Mouse (Mus musculus): ENCODE measurements at regions not wholly inside any gene's neighbourhood (a gene's known extent, or its start where the extent isn't known, plus 50 kb on each side); places are given as distances from the start of the nearest gene placed in this dataset.

- no peak overlapping the region for H3K4me3 ChIP-seq (ENCODE audit: insufficient read depth, low read length)
- H3K27ac ChIP-seq (ENCODE audit: insufficient read depth, low read depth, low read length) = no peak overlapping the region
- no peaks in the 10 kb centered on the region for H3K4me1 ChIP-seq (ENCODE audit: control insufficient read depth, insufficient read depth, low read length)
- TF ChIP-seq CTCF (IDR thresholded peaks at IDR 0.05; ENCODE audit: low read depth, low read length) = no peak
- no peak for TF ChIP-seq POLR2A (IDR thresholded peaks at IDR 0.05; ENCODE audit: borderline replicate concordance, low read depth, low read length)
Observed at GRCm38 (mm10) chr17:79206563-79206962, 148.3 kb downstream of the Cdc42ep3 start.

- TF ChIP-seq POLR2A (IDR thresholded peaks at IDR 0.05; ENCODE audit: borderline replicate concordance, low read depth, low read length) (no peak), CTCF (IDR thresholded peaks at IDR 0.05; ENCODE audit: low read depth, low read length) (no peak)
- Histone ChIP-seq H3K4me3 (ENCODE audit: insufficient read depth, low read length) (no peak overlapping the region), H3K27ac (ENCODE audit: insufficient read depth, low read depth, low read length) (no peak overlapping the region), H3K4me1 (ENCODE audit: control insufficient read depth, insufficient read depth, low read length) (no peaks in the 10 kb centered on the region)
Observed at GRCm38 (mm10) chr17:79206111-79206510, 148.8 kb downstream of the Cdc42ep3 start.

GRCm38 (mm10) chr17:79199814-79200491 is 148.2 kb downstream of the Qpct start:
- no peaks in the 10 kb centered on the region for H3K4me1 ChIP-seq (ENCODE audit: control insufficient read depth, insufficient read depth, low read length)
- no peak overlapping the region for H3K27ac ChIP-seq (ENCODE audit: insufficient read depth, low read depth, low read length)
- TF ChIP-seq POLR2A (IDR thresholded peaks at IDR 0.05; ENCODE audit: borderline replicate concordance, low read depth, low read length) = no peak
- TF ChIP-seq CTCF (IDR thresholded peaks at IDR 0.05; ENCODE audit: low read depth, low read length) = no peak
- H3K4me3 ChIP-seq (ENCODE audit: insufficient read depth, low read length) = no peak overlapping the region

GRCm38 (mm10) chr17:79191871-79192373 is 140.2 kb downstream of the Qpct start:
- Histone ChIP-seq H3K4me3 (ENCODE audit: insufficient read depth, low read length) (no peak overlapping the region), H3K27ac (ENCODE audit: insufficient read depth, low read depth, low read length) (no peak overlapping the region), H3K4me1 (ENCODE audit: control insufficient read depth, insufficient read depth, low read length) (no peaks in the 10 kb centered on the region)
- TF ChIP-seq CTCF (IDR thresholded peaks at IDR 0.05; ENCODE audit: low read depth, low read length) (no peak), POLR2A (IDR thresholded peaks at IDR 0.05; ENCODE audit: borderline replicate concordance, low read depth, low read length) (no peak)

GRCm38 (mm10) chr17:79188282-79188681 is 136.6 kb downstream of the Qpct start:
- no peaks in the 10 kb centered on the region for H3K4me1 ChIP-seq (ENCODE audit: control insufficient read depth, insufficient read depth, low read length)
- H3K27ac ChIP-seq (ENCODE audit: insufficient read depth, low read depth, low read length) = no peak overlapping the region
- no peak overlapping the region for H3K4me3 ChIP-seq (ENCODE audit: insufficient read depth, low read length)
- TF ChIP-seq POLR2A (IDR thresholded peaks at IDR 0.05; ENCODE audit: borderline replicate concordance, low read depth, low read length) (no peak), CTCF (IDR thresholded peaks at IDR 0.05; ENCODE audit: low read depth, low read length) (no peak)

DNA sequence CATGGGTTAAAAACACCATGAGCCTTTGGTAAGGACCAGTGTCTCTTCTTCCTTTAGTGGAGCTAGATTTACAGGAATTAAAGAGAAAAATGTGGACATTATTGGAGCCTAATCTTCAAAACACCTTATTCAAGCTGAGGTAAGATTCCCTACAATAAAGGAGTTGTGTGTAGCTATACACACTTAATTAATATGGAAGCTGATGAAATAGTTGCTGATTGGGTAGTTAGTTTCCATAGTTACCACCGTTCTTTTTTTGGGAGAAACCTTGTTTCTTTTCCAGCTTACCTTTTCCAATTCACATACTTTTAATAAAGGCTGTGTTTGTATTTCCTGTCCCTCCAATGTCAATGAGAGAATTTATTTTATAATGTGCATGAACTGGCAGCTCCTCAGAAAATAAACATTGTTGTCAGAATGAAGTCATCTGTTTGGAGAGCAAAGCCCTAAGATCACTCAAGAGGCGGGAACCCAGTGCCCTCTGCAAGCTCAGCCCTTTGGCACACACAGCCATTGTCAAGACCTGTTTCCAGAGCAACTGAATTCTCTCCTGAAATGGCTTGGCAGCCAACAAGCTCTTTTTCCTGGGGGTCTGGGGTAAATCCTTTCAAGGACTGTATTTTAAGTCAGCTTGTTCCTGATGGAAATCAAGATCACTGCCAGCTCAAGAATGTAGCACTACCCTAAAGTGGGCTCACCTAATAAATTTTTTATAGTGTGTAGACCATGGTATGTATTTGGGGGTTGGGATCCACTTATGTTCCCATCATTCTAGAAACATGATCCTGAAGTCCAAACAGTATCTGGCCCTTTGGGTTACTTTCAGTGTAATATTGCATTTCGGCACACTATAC is 128.8 kb downstream of the Qpct start:
- peaks cover 7% of the 10 kb centered on the region for H3K4me1 ChIP-seq (ENCODE audit: control insufficient read depth, insufficient read depth, low read length)
- TF ChIP-seq POLR2A (IDR thresholded peaks at IDR 0.05; ENCODE audit: borderline replicate concordance, low read depth, low read length) (no peak), CTCF (IDR thresholded peaks at IDR 0.05; ENCODE audit: low read depth, low read length) (no peak)
- H3K27ac ChIP-seq (ENCODE audit: insufficient read depth, low read depth, low read length) = no peak overlapping the region
- no peak overlapping the region for H3K4me3 ChIP-seq (ENCODE audit: insufficient read depth, low read length)

- Histone ChIP-seq H3K4me3 (ENCODE audit: insufficient read depth, low read length) (no peak overlapping the region), H3K4me1 (ENCODE audit: control insufficient read depth, insufficient read depth, low read length) (peaks cover 11% of the 10 kb centered on the region), H3K27ac (ENCODE audit: insufficient read depth, low read depth, low read length) (no peak overlapping the region)
- TF ChIP-seq POLR2A (IDR thresholded peaks at IDR 0.05; ENCODE audit: borderline replicate concordance, low read depth, low read length) = no peak
- no peak for TF ChIP-seq CTCF (IDR thresholded peaks at IDR 0.05; ENCODE audit: low read depth, low read length)
Observed at GRCm38 (mm10) chr17:79177259-79177658, 125.6 kb downstream of the Qpct start.

- H3K4me3 ChIP-seq (ENCODE audit: insufficient read depth, low read length) = no peak overlapping the region
- H3K4me1 ChIP-seq (ENCODE audit: control insufficient read depth, insufficient read depth, low read length) = peaks cover 11% of the 10 kb centered on the region
- TF ChIP-seq CTCF (IDR thresholded peaks at IDR 0.05; ENCODE audit: low read depth, low read length) (no peak), POLR2A (IDR thresholded peaks at IDR 0.05; ENCODE audit: borderline replicate concordance, low read depth, low read length) (no peak)
- peak overlapping the region; percentile 20 for H3K27ac ChIP-seq (ENCODE audit: insufficient read depth, low read depth, low read length)
Observed at GRCm38 (mm10) chr17:79176356-79176755, 124.7 kb downstream of the Qpct start.

- H3K4me1 ChIP-seq (ENCODE audit: control insufficient read depth, insufficient read depth, low read length) = peaks cover 11% of the 10 kb centered on the region
- TF ChIP-seq CTCF (IDR thresholded peaks at IDR 0.05; ENCODE audit: low read depth, low read length) (no peak), POLR2A (IDR thresholded peaks at IDR 0.05; ENCODE audit: borderline replicate concordance, low read depth, low read length) (no peak)
- peak overlapping the region; percentile 64 for H3K27ac ChIP-seq (ENCODE audit: insufficient read depth, low read depth, low read length)
- H3K4me3 ChIP-seq (ENCODE audit: insufficient read depth, low read length) = no peak overlapping the region
Observed at GRCm38 (mm10) chr17:79175381-79175780, 123.7 kb downstream of the Qpct start.

GRCm38 (mm10) chr17:79172328-79172727 is 120.6 kb downstream of the Qpct start:
- no peak overlapping the region for H3K27ac ChIP-seq (ENCODE audit: insufficient read depth, low read depth, low read length)
- no peak overlapping the region for H3K4me3 ChIP-seq (ENCODE audit: insufficient read depth, low read length)
- H3K4me1 ChIP-seq (ENCODE audit: control insufficient read depth, insufficient read depth, low read length) = peaks cover 11% of the 10 kb centered on the region
- TF ChIP-seq POLR2A (IDR thresholded peaks at IDR 0.05; ENCODE audit: borderline replicate concordance, low read depth, low read length) (no peak), CTCF (IDR thresholded peaks at IDR 0.05; ENCODE audit: low read depth, low read length) (no peak)
